Comparison of ENCODE assay signal across 8 mouse cellular contexts in the genomic region with DNA sequence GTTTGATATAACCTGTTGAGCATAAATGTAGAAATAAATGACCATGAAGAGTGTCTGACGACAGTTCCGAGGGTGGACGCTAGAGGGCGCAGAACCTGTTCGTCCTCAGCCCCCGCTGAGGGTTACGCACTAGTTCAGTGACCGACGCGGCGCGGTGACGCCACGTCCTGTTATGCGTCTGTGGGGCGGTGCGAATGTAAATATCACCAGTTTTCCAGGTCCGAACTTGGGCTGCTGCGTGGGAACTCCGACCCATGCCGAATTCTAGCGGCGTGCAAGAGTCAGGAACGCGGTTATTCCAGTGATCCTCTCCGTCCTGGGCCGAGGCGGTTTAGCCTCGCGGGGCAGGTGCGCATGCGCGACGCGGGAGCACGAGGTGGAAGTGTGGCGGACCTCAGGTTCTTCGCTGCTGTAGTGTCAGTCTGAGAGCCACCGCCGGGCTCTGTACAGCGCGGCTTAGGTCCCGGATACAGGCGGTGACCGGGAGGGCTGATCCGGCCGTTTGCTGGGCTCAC. TPM values are rescaled to one million over a fixed set of nuclear protein-coding genes. Genes with fewer than 3 reads are reported as not detected.
A peak's percentile ranks its signal among the peaks of the same experiment; 100 is the strongest.
DNase-seq lines count a peak whose midpoint lies in the region; ATAC-seq and TF ChIP-seq lines count a peak whose summit lies in the region.

A gene (plus strand): TSS at position 203 of the 515 bp plus-strand sequence.

- H3K4me1 ChIP-seq in hindbrain, postnatal 0 days (ENCODE audit: insufficient read depth, low read length), result 0 out of 2 replicates have a peak, but pooled peaks cover 3% of the 10 kb centered on the region

- peak within 1 kb of the TSS; percentile 79 for H3K9ac ChIP-seq in hindbrain, postnatal 0 days (replicated peaks; ENCODE audit: low read length)

- DNase-seq in T-cell, adult 2 months (ENCODE audit: low spot score), result peak; percentile 93
- peak; percentile 96 to 98 for DNase-seq in cerebellum, postnatal 36 days
- peak; percentile 95 for DNase-seq in gastrocnemius, adult 18-20 months (ENCODE audit: low spot score)
- DNase-seq in hindbrain, postnatal 0 days (ENCODE audit: low spot score), result peak; percentile 98
- DNase-seq in left cerebral cortex, adult 2 months (ENCODE audit: extremely low spot score in 1 of 2, low spot score in 2 of 2), result peak; percentile 94 to 98
- DNase-seq in right cerebral cortex, adult 2 months (ENCODE audit: low spot score in 2 of 2), result peak; percentile 99
- DNase-seq in urinary bladder, postnatal 14 days (ENCODE audit: low spot score), result peak; percentile 96

- under 1% methylated on average over 47 of the region's 47 CpGs for WGBS in hindbrain, postnatal 0 days

- peak within 1 kb of the TSS; percentile 66 for H3K4me2 ChIP-seq in hindbrain, postnatal 0 days (ENCODE audit: low read depth, low read length)

- intact Hi-C loops in left cerebral cortex, adult 2 months (cut with DNase I), result loop anchor here (5.0 kb wide), 1 partner anchor 118 kb away; no protein-coding TSS in a partner anchor

- H3K4me3 ChIP-seq in hindbrain, postnatal 0 days (ENCODE audit: low read length), result peak within 1 kb of the TSS; percentile 64
- peak within 1 kb of the TSS; percentile 82 for H3K4me3 ChIP-seq in left cerebral cortex, adult 2 months

- H3K27ac ChIP-seq in hindbrain, postnatal 0 days, result peak within 1 kb of the TSS; percentile 88
- peak within 1 kb of the TSS; percentile 99 for H3K27ac ChIP-seq in left cerebral cortex, adult 2 months

- peak; percentile 96 for ATAC-seq in hindbrain, postnatal 0 days
- peak; percentile 98 for ATAC-seq in megakaryocyte, adult 5-6 weeks (ENCODE audit: poor library complexity, severe bottlenecking)

- H3K9me3 ChIP-seq in hindbrain, postnatal 0 days (ENCODE audit: low read length), result no peaks in the 10 kb centered on the region

- peak; percentile 99 for TF ChIP-seq CTCF in hindbrain, postnatal 0 days (IDR thresholded peaks at IDR 0.05; ENCODE audit: low read depth)
- TF ChIP-seq CTCF in left cerebral cortex, adult 2 months (IDR thresholded peaks at IDR 0.05), result peak; percentile 98

- H3K27me3 ChIP-seq in hindbrain, postnatal 0 days (ENCODE audit: insufficient read depth, low read length), result no peaks in the 10 kb centered on the region

- no peaks in the 10 kb centered on the region; the same call in 1 of the 2 replicates for H3K36me3 ChIP-seq in hindbrain, postnatal 0 days (ENCODE audit: insufficient read depth, low read length)

RNA-seq across cellular contexts. Expression of the gene that starts here (rescaled TPM):
- 10 to 100 TPM; 28.0 TPM for total RNA-seq in gastrocnemius, adult 18-20 months (2021)
- 16.1 and 18.9 TPM in 2 replicates for total RNA-seq in hindbrain, postnatal 0 days (2014; rRNA removed)
- 36.2 and 45.3 TPM in 2 replicates for polyA plus RNA-seq in hindbrain, postnatal 0 days (2015; fragmentation: Nextera tagmentation; extraction: Ambion mirVana)
- 10 to 100 TPM; 32.7 to 40.2 TPM for total RNA-seq in left cerebral cortex, adult 2 months (2021)
- total RNA-seq in megakaryocyte, adult 5-6 weeks (2015), result 14.7 and 14.9 TPM in 2 replicates
- total RNA-seq in megakaryocyte, adult 5-6 weeks (2017), result 12.4 and 13.8 TPM in 2 replicates

Comparison
In these comparisons a context has a peak if more than half of its experiments do, and no peak if none do; other contexts are left out.
1. Peak in every context shown above with its lines: DNase-seq, ATAC-seq, H3K4me3 ChIP-seq and H3K27ac ChIP-seq.